Mouse (Mus musculus) kidney, embryonic 14.5 days (tissue): ENCODE results near the gene Plcb3. TPM values are rescaled to one million over a fixed set of nuclear protein-coding genes. Genes with fewer than 3 reads are reported as not detected.
A peak's percentile ranks its signal among the peaks of the same experiment; 100 is the strongest.

ENCODE experiments used
- ATAC-seq: fragments of 200-750 bp; cut with Nextera tagmentation; 2 replicates; pipeline ENCODE4 v1.8.0; 2017; ENCODE audit warnings: moderate number of reproducible peaks, mild to moderate bottlenecking, moderate TSS enrichment, moderate library complexity; ENCODE audit not compliant: low FRiP score, low TSS enrichment
- H3K27ac ChIP-seq: fragments of 300-500 bp; sonication (generic); 2 replicates; pipeline ENCODE4 v1.5.1; 2014; ENCODE audit warnings: low read depth, mild to moderate bottlenecking, low read length, moderate library complexity, mixed read lengths
- H3K27me3 ChIP-seq: fragments of 300-500 bp; sonication (generic); 2 replicates; pipeline ENCODE4 v1.6.1; 2014; ENCODE audit warnings: mild to moderate bottlenecking, low read length; ENCODE audit not compliant: control insufficient read depth, insufficient read depth
- H3K36me3 ChIP-seq: fragments of 300-500 bp; sonication (generic); 2 replicates; pipeline ENCODE4 v1.6.1; 2014; ENCODE audit warnings: low read length, mixed read lengths; ENCODE audit not compliant: control insufficient read depth, insufficient read depth
- H3K4me1 ChIP-seq: fragments of 300-500 bp; sonication (generic); 2 replicates; pipeline ENCODE4 v1.6.1; 2014; ENCODE audit warnings: low read length, mixed read lengths; ENCODE audit not compliant: control insufficient read depth, insufficient read depth
- H3K4me2 ChIP-seq: fragments of 300-500 bp; sonication (generic); replicated peaks from 2 replicates; pipeline ENCODE4 v1.6.1; 2014; ENCODE audit warnings: low read depth, mild to moderate bottlenecking, low read length
- H3K4me3 ChIP-seq: fragments of 300-500 bp; sonication (generic); 2 replicates; pipeline ENCODE4 v1.5.1; 2014; ENCODE audit warnings: mild to moderate bottlenecking, low read length
- H3K9ac ChIP-seq: fragments of 300-500 bp; sonication (generic); 2 replicates; pipeline ENCODE4 v1.6.1; 2014; ENCODE audit warnings: low read depth, mild to moderate bottlenecking, low read length, moderate library complexity
- H3K9me3 ChIP-seq: fragments of 300-500 bp; sonication (generic); 2 replicates; pipeline ENCODE4 v1.6.1; 2016; ENCODE audit warnings: low read length; ENCODE audit not compliant: control insufficient read depth
- WGBS: fragments of 180-500 bp; shearing (Covaris S2); extraction: QIAGEN DNeasy Blood & Tissue Kit; methylation state at CpG from one replicate; pipeline ENCODE4 v1.1.7; 2014; 5-methylcytosine and 5-hydroxymethylcytosine counted together
- polyA plus RNA-seq: library from polyadenylated mRNA; unstranded; fragments of >200 nt; fragmentation: Nextera tagmentation; extraction: Ambion mirVana; gene quantifications from 2 replicates; pipeline ENCODE4 v1.2.1, GENCODE M21; 2014

Gene Plcb3
- polyA plus RNA-seq, 1 experiment from 2014 or later: 38.9 TPM

- H3K4me2 ChIP-seq: no peak overlapping the region
- no peak overlapping the region for H3K4me3 ChIP-seq
- H3K9me3 ChIP-seq: no peaks in the 10 kb centered on the region
- no peak overlapping the region for H3K9ac ChIP-seq
- no peaks in the 10 kb centered on the region for H3K36me3 ChIP-seq
- H3K27ac ChIP-seq: no peak overlapping the region
- no peaks in the 10 kb centered on the region for H3K4me1 ChIP-seq
- no peaks in the 10 kb centered on the region for H3K27me3 ChIP-seq
- 89% methylated on average over 9 of the region's 9 CpGs for WGBS
- no peak for ATAC-seq
These were observed 30.8 kb upstream of the Plcb3 start for GRCm38 (mm10) chr19:7006892-7007593.

- no peak overlapping the region for H3K9ac ChIP-seq
- peaks cover 13% of the 10 kb centered on the region for H3K4me1 ChIP-seq
- 94% methylated on average over 19 of the region's 19 CpGs for WGBS
These were observed 23.2 kb upstream of the Plcb3 start for GRCm38 (mm10) chr19:6999360-7000063.

GRCm38 (mm10) chr19:6997721-6998290 is 21.5 kb upstream of the Plcb3 start:
- Histone ChIP-seq H3K27me3 (no peaks in the 10 kb centered on the region), H3K9ac (no peak overlapping the region), H3K27ac (no peak overlapping the region), H3K4me1 (peaks cover 20% of the 10 kb centered on the region), H3K36me3 (peaks cover 5% of the 10 kb centered on the region), H3K9me3 (no peaks in the 10 kb centered on the region), H3K4me2 (no peak overlapping the region), H3K4me3 (no peak overlapping the region)
- no peak for ATAC-seq
- WGBS: 87% methylated on average over 9 of the region's 9 CpGs

More at GRCm38 (mm10) chr19:6999360-7000063, 23.2 kb upstream of the Plcb3 start:
- no peaks in the 10 kb centered on the region for H3K9me3 ChIP-seq
- no peak overlapping the region for H3K4me2 ChIP-seq
- H3K4me3 ChIP-seq: no peak overlapping the region
- H3K27ac ChIP-seq: no peak overlapping the region
- no peaks in the 10 kb centered on the region for H3K27me3 ChIP-seq
- ATAC-seq: no peak
- peaks cover 5% of the 10 kb centered on the region for H3K36me3 ChIP-seq

GRCm38 (mm10) chr19:6996006-6996405 is 19.7 kb upstream of the Plcb3 start, which contains the start of the genes Nudt22 and Trpt1:
TSS of gene Nudt22 (minus strand) at chr19:6996117.
TSS of gene Trpt1 (plus strand) at chr19:6996131.
- peak within 1 kb of the TSS; percentile 67 for H3K9ac ChIP-seq
- H3K27me3 ChIP-seq: no peaks in the 10 kb centered on the region
- peak; percentile 78 for ATAC-seq
- H3K27ac ChIP-seq: peak within 1 kb of the TSS; percentile 62; the same call in 1 of the 2 replicates
- H3K36me3 ChIP-seq: peaks cover 5% of the 10 kb centered on the region
- H3K4me2 ChIP-seq: peak within 1 kb of the TSS; percentile 92
- H3K4me3 ChIP-seq: peak within 1 kb of the TSS; percentile 66
- WGBS: under 1% methylated on average over 24 of the region's 24 CpGs
- H3K4me1 ChIP-seq: peaks cover 21% of the 10 kb centered on the region
- no peaks in the 10 kb centered on the region for H3K9me3 ChIP-seq

- Histone ChIP-seq H3K9me3 (no peaks in the 10 kb centered on the region), H3K27ac (no peak overlapping the region), H3K4me1 (peaks cover 21% of the 10 kb centered on the region), H3K36me3 (peaks cover 5% of the 10 kb centered on the region), H3K4me3 (peak overlapping the region; percentile 66), H3K9ac (peak overlapping the region; percentile 58), H3K27me3 (no peaks in the 10 kb centered on the region), H3K4me2 (peak overlapping the region; percentile 92)
- 43% methylated on average over 21 of the region's 21 CpGs for WGBS
- ATAC-seq: no peak
These were observed 19.2 kb upstream of the Plcb3 start for GRCm38 (mm10) chr19:6995255-6995991.

- 81% methylated on average over 8 of the region's 8 CpGs for WGBS
- Histone ChIP-seq H3K27me3 (no peaks in the 10 kb centered on the region), H3K9ac (peak overlapping the region; percentile 28; the same call in 1 of the 2 replicates), H3K36me3 (peaks cover 5% of the 10 kb centered on the region), H3K27ac (no peak overlapping the region), H3K4me1 (peaks cover 21% of the 10 kb centered on the region), H3K4me3 (peak overlapping the region; percentile 66; the same call in 1 of the 2 replicates), H3K4me2 (peak overlapping the region; percentile 92; the same call in 1 of the 2 replicates), H3K9me3 (no peaks in the 10 kb centered on the region)
- ATAC-seq: no peak
These were observed 18.2 kb upstream of the Plcb3 start for GRCm38 (mm10) chr19:6994489-6994888.

- Histone ChIP-seq H3K36me3 (peaks cover under 1% of the 10 kb centered on the region; the same call in 1 of the 2 replicates), H3K4me1 (peaks cover 21% of the 10 kb centered on the region), H3K27ac (no peak overlapping the region), H3K4me3 (no peak overlapping the region), H3K9me3 (no peaks in the 10 kb centered on the region), H3K27me3 (no peaks in the 10 kb centered on the region), H3K4me2 (no peak overlapping the region), H3K9ac (no peak overlapping the region)
- WGBS: 88% methylated on average over 8 of the region's 8 CpGs
- ATAC-seq: no peak
These were observed 17.7 kb upstream of the Plcb3 start for GRCm38 (mm10) chr19:6994002-6994401.

GRCm38 (mm10) chr19:6993011-6993770 is 16.9 kb upstream of the Plcb3 start:
- peak overlapping the region; percentile 39 for H3K4me3 ChIP-seq
- H3K27me3 ChIP-seq: no peaks in the 10 kb centered on the region
- peak overlapping the region; percentile 77 for H3K4me2 ChIP-seq
- H3K9me3 ChIP-seq: no peaks in the 10 kb centered on the region
- peak overlapping the region; percentile 59 for H3K9ac ChIP-seq
- no peak for ATAC-seq
- WGBS: 63% methylated on average over 14 of the region's 14 CpGs
- H3K27ac ChIP-seq: peak overlapping the region; percentile 33; the same call in 1 of the 2 replicates
- H3K36me3 ChIP-seq: no peaks in the 10 kb centered on the region; the same call in 1 of the 2 replicates
- peaks cover 22% of the 10 kb centered on the region for H3K4me1 ChIP-seq
